Mouse (Mus musculus) heart, postnatal 36 days (tissue): Measurements from ENCODE around the gene Vmn1r127. TPM values are rescaled to one million over a fixed set of nuclear protein-coding genes. Genes with fewer than 3 reads are reported as not detected.
"Not testable (repeated sequence)": the region's sequence is repeated elsewhere in the genome, so short reads cannot be mapped to it uniquely, and the experiment has no call there.

ENCODE experiments used
- DNase-seq, 2 experiments: peaks; one replicate each; pipeline ENCODE4 v3.0.0; 2021 to 2022
- intact Hi-C: fragments of 180-260 bp; cut with DNase I; formaldehyde crosslinking; loops from one replicate; pipeline ENCODE4 v1.15.1; 2025
- total RNA-seq, 2 experiments: library from RNA; stranded (reverse); gene quantifications; 2 replicates each; pipeline ENCODE4 v1.2.3; 2021

Vmn1r127 gene
- total RNA-seq = not detected

DNA sequence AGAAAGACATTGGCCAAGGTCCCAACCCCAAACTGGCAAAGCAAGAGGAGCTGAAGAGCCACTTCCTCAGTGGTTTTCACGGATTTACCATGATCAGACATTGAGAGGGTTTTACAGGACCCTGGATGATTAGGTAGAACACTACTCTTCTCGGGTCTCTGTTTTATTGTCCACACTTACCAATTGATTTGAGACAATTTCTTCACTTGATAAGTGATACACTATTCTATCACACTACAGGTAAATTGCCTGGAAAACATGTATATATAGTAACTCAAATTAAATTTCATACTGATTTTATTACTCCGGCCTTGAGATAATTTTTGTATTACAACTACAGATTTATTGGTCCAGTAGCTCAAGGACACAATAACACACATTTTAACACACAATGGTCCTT, at the start of gene Vmn1r127:
Gene Vmn1r127, minus strand, starts transcription at position 101 of the 400 bp plus-strand sequence.
- DNase-seq, intact Hi-C loops: not testable (repeated sequence)

- intact Hi-C loops = not testable (repeated sequence)
Observed at GRCm38 (mm10) chr7:21361191-21361590, 41.5 kb upstream of the Vmn1r127 start, which contains the start of gene Vmn1r129. Gene Vmn1r129 (minus strand): TSS chr7:21361291.

DNA sequence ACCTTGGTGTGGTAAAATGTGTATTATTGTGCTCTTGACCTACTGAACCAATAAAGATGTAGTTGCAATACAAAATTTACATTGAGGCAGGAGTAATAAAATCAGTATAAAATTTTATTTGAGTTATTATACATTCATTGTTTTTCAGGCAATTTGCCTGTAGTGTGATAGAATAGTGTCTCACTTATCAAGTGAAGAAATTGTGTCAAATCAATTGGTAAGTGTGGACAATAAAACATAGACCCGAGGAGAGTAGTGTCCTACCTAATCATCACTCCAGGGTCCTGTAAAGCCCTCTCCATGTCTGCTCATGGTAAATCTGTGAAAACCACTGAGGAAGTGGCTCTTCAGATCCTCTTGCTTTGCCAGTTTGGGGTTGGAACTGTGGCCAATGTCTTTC, 29.4 kb upstream of the Vmn1r127 start, which contains the start of gene Vmn1r128:
Gene Vmn1r128, plus strand, starts transcription at position 301 of the 400 bp plus-strand sequence.
- DNase-seq, intact Hi-C loops: not testable (repeated sequence)

More at GRCm38 (mm10) chr7:21361191-21361590, 41.5 kb upstream of the Vmn1r127 start, which contains the start of gene Vmn1r129:
- not testable (repeated sequence) for DNase-seq

DNA sequence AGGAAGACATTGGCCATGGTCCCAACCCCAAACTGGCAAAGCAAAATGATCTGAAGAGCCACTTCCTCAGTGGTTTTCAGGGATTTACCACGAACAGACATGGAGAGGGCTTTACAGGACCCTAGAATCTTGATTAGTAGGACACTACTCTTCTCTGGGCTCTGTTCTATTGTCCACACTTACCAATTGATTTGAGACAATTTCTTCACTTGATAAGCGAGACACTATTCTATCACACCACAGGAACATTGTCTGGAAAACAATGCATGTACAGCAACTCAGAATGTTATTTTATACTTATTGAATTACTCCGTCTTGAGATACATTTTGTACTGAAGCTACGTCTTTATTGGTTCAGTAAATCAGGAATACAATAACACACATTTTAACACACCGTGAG, 18.3 kb downstream of the Vmn1r127 start, which contains the start of gene Vmn1r126:
Gene Vmn1r126, minus strand, starts transcription at position 101 of the 400 bp plus-strand sequence.
- intact Hi-C loops, DNase-seq: not testable (repeated sequence)

DNA sequence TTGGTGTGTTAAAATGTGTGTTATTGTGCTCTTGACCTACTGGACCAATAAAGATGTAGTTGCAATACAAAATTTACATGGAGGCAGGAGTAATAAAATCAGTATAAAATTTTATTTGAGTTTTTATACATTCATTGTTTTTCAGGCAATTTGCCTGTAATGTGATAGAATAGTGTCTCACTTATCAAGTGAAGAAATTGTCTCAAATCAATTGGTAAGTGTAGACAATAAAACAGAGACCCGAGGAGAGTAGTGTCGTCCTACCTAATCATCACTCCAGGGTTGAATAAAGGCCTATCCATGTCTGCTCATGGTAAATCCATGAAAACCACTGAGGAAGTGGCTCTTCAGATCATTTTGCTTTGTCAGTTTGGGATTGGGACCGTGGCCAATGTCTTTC, 47.8 kb downstream of the Vmn1r127 start, which contains the start of gene Vmn1r125:
Gene Vmn1r125, plus strand, starts transcription at position 301 of the 400 bp plus-strand sequence.
- DNase-seq, intact Hi-C loops: not testable (repeated sequence)

Other genes with a start within 250 kb of the Vmn1r127 start
- not detected for gene Vmn1r121, start 221.3 kb downstream of the Vmn1r127 start, total RNA-seq
- not detected for gene Vmn1r122, start 185.7 kb downstream of the Vmn1r127 start, total RNA-seq
- not detected for gene Vmn1r123, start 157.7 kb downstream of the Vmn1r127 start, total RNA-seq
- gene Gm5157, start 129.4 kb downstream of the Vmn1r127 start, total RNA-seq = not detected
- not detected for gene Vmn1r124, start 59.2 kb downstream of the Vmn1r127 start, total RNA-seq
- gene Vmn1r125, start 47.7 kb downstream of the Vmn1r127 start, total RNA-seq = not detected
- not detected for gene Vmn1r126, start 18.4 kb downstream of the Vmn1r127 start, total RNA-seq
- gene Vmn1r128, start 29.5 kb upstream of the Vmn1r127 start, total RNA-seq = not detected
- not detected for gene Vmn1r129, start 41.4 kb upstream of the Vmn1r127 start, total RNA-seq
- not detected for gene Gm6882, start 112.9 kb upstream of the Vmn1r127 start, total RNA-seq
- gene Vmn1r130, start 191.9 kb upstream of the Vmn1r127 start, total RNA-seq = not detected
- gene Vmn1r131, start 226.2 kb upstream of the Vmn1r127 start, total RNA-seq = not detected